Mouse (Mus musculus) kidney, adult 8-10 months (tissue): Measurements from ENCODE around the gene Hfe2.
A peak's percentile ranks its signal among the peaks of the same experiment; 100 is the strongest.
"Not testable (repeated sequence)": the region's sequence is repeated elsewhere in the genome, so short reads cannot be mapped to it uniquely, and the experiment has no call there.

Experiments
- DNase-seq, 2 experiments: peaks; one replicate each; pipeline ENCODE4 v3.0.0; 2022

Gene Hfe2

GRCm38 (mm10) chr3:96496620-96497275, 28.2 kb upstream of the Hfe2 start:
- DNase-seq = not testable (repeated sequence)

- DNase-seq = peak; percentile 73 to 86
Measured at GRCm38 (mm10) chr3:96497451-96498028, 27.4 kb upstream of the Hfe2 start.

- DNase-seq = no peak
Measured at GRCm38 (mm10) chr3:96498476-96499245, 26.3 kb upstream of the Hfe2 start.

DNA sequence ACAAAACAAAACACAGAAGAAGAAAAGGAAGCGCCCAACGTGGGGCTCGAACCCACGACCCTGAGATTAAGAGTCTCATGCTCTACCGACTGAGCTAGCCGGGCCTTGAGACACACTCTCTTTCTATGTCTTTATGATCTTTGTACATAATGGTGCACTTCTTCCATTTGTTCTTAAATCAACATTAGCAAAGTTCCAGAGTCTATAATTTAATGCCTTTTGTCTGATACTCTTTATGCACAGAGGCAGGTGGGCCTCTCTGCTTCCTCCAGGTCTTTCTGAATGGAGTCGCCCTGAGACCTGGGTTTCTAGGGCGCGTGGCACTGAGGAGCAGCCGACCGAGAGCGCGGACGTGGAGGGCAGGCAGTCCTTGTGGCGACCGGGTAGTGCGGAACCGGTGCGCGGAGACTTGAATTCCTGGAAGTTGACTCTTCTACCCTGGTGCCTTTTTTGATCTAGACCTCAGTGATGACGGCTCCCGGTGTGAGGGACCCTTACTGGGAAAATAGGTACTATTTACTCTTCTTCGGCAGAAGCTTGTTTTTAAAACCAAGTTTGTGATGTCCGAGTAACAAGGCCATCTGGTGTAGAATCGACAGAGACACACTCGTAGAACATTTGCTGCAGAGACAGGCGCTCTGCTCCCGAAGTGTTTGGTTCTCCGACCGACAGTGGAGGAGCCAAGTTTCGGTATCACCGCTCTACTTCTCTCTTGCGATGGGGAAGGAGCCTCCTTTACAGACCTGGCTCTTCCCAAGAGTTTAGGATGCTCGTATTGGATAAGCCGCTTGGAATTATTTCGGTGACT, 25.3 kb upstream of the Hfe2 start:
- peak; percentile 72 to 81 for DNase-seq

- peak; percentile 93 to 95 for DNase-seq
Measured at GRCm38 (mm10) chr3:96500289-96500621, 24.7 kb upstream of the Hfe2 start.

- DNase-seq = peak; percentile 85 to 91
Measured at GRCm38 (mm10) chr3:96500691-96501265, 24.2 kb upstream of the Hfe2 start.

GRCm38 (mm10) chr3:96501391-96502115, 23.4 kb upstream of the Hfe2 start:
- DNase-seq = peak; percentile 77 to 86

GRCm38 (mm10) chr3:96502181-96503082, 22.5 kb upstream of the Hfe2 start:
- no peak for DNase-seq

- DNase-seq = peak; percentile 59 to 81
Measured at GRCm38 (mm10) chr3:96503083-96503450, 21.9 kb upstream of the Hfe2 start.

GRCm38 (mm10) chr3:96503946-96504345, 21.0 kb upstream of the Hfe2 start:
- DNase-seq = no peak

GRCm38 (mm10) chr3:96504931-96505330, 20.0 kb upstream of the Hfe2 start:
- no peak for DNase-seq

GRCm38 (mm10) chr3:96506396-96507047, 18.4 kb upstream of the Hfe2 start:
- DNase-seq = no peak

DNA sequence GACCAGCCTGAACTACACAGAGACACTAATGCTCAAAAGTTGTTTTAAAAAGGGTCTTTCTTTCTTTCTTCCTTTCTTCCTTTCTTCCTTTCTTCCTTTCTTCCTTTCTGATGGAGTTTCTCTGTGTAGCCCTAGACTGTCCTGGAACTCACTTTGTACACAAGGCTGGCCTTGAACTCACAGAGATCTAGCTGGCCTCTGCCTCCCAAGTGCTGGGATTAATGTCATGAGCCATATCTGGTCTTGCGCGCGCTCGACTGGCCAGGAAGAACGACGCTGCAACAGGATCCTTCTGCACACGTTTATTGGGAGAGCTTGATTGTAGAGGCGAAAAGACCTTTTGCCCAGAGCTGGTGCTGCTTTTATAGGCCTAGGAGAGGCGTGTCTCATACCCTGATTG, 17.0 kb upstream of the Hfe2 start:
- not testable (repeated sequence) for DNase-seq

GRCm38 (mm10) chr3:96520171-96520570, 4.8 kb upstream of the Hfe2 start:
- DNase-seq = no peak

DNA sequence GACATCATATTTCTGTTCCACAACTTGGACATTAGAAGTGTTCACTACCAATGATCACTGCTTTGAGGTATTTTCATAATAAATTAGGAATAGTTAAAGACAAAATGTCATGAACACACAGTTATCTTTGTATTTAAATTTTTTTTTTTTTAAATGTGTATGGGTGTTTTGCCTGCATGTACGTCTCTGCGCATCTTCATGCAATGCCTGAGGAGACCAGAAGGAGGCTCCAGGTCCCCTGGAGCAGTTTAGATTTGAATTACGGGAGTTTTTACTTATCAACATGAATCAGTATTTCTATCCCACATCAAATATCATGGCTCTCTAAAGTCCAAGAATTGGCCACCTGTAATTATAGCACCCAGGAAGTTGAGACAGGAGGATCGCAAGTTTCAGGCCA, 2.8 kb upstream of the Hfe2 start:
- no peak for DNase-seq

DNA sequence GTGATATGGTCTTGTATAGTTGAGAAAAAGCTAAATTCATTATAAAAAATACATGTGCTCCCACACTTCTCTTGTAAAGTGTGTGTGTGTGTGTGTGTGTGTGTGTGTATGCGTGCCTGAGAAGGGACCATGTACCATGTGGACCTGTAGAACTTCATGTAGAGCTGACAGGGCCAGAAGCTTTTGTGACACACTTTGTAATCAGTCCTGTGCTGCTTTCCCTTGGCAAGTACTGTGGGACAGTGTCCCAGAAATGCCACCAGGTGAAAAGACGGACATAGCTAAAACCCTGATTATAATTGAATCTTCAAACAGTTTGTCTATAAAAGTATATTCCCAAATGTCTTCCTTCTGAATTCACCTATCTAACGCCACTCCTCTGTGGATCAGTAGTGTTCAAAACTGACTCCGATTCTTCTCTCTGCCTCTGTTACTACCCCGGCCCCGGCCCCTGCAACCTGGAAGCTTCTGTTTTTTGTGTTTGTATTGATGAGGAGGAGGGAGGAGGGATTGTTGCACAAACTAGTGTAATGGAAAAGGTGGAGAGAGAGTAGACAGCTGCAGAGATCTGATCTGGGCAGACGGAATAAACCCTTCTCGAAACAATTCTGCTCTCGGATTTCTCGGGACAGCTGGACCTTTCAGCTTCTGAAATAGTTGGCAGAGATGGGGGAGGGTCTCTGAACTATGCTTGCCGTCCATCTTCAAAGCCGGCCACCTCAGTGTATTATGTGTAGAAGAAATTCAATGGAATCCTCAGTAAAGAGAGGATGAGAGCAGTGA, 753 bp upstream of the Hfe2 start:
- no peak for DNase-seq

DNA sequence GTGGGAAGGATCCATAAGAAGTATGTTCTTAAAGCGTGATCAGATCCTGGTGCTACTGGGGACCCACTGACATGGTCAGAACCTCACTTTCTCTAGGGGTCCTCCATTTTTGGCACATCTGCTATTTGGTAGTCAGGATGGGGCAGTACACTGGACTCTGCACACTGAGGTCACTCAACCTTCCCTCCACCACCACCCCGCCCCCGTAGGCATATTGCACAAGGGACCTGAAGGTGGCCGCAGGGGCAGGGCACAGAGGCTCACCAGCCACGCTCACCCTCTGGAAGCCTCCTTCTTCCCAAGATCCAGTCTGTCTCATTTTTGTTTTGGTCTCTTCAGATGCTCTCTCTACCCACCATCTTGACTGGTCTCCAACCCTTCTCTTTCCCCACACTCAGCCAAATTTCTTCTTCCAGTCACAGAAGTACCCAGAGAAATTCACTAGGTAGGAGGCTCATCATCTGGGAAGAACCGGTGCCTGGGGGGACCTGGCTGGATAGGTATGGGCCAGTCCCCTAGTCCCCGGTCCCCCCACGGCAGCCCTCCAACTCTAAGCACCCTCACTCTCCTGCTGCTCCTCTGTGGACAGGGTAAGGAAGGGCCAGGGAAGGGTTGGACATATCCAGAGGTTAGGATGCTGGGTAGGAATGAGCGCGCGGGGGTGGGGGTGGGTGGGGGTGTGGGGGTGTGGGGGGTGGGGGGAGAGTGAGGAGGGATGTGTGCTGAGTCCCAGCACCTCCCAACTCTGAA, 1.2 kb downstream of the Hfe2 start:
- DNase-seq = no peak

GRCm38 (mm10) chr3:96526864-96527542, 2.0 kb downstream of the Hfe2 start:
- DNase-seq = no peak
